Mouse (Mus musculus) G1E (cell line): ENCODE data around the gene Zfp429. TPM values are rescaled to one million over a fixed set of nuclear protein-coding genes. Genes with fewer than 3 reads are reported as not detected.
"Not testable (repeated sequence)": the region's sequence is repeated elsewhere in the genome, so short reads cannot be mapped to it uniquely, and the experiment has no call there.

Experiments used
- ATAC-seq: 2 replicates; pipeline ENCODE4 v1.8.0; 2016; ENCODE audit warnings: mild to moderate bottlenecking; ENCODE audit not compliant: insufficient number of reproducible peaks, poor library complexity, low FRiP score, severe bottlenecking; ENCODE audit errors: extremely low read depth
- DNase-seq: peaks from one replicate; pipeline ENCODE4 v3.0.0; 2012; ENCODE audit warnings: low spot score
- H3K27me3 ChIP-seq: 2 replicates; pipeline ENCODE4 v1.6.1; 2012; ENCODE audit warnings: mild to moderate bottlenecking, low read length, inconsistent platforms; ENCODE audit not compliant: insufficient read depth
- H3K36me3 ChIP-seq: replicated peaks from 2 replicates; pipeline ENCODE3; 2012; ENCODE audit warnings: mild to moderate bottlenecking, inconsistent platforms
- H3K4me1 ChIP-seq: 2 replicates; pipeline ENCODE4 v1.6.1; 2012; ENCODE audit warnings: low read depth, low read length, inconsistent platforms, mixed read lengths; ENCODE audit not compliant: insufficient read depth
- H3K4me3 ChIP-seq: 2 replicates; pipeline ENCODE4 v1.5.1; 2012; ENCODE audit warnings: low read depth, mild to moderate bottlenecking, inconsistent platforms, low read length, moderate library complexity, mixed read lengths
- H3K9me3 ChIP-seq: replicated peaks from 2 replicates; pipeline ENCODE4 v1.6.1; 2012; ENCODE audit warnings: inconsistent platforms
- CTCF ChIP-seq: IDR thresholded peaks from 2 replicates; pipeline ENCODE4 v1.5.1; 2012; ENCODE audit warnings: low read depth, low read length, inconsistent platforms, mixed read lengths
- GATA1 ChIP-seq: IDR thresholded peaks from 2 replicates; pipeline ENCODE4 v1.6.1; 2012; ENCODE audit warnings: borderline replicate concordance, low read length, inconsistent platforms, mixed read lengths
- GATA2 ChIP-seq: IDR thresholded peaks from 2 replicates; pipeline ENCODE4 v1.6.1; 2012; ENCODE audit warnings: low read depth, low read length, inconsistent platforms, borderline replicate concordance
- POLR2AphosphoS5 ChIP-seq: IDR thresholded peaks from 2 replicates; pipeline ENCODE4 v1.6.1; 2012; ENCODE audit warnings: low read depth, low read length, inconsistent platforms; ENCODE audit not compliant: insufficient replicate concordance
- TAL1 ChIP-seq: conservative IDR thresholded peaks from 2 replicates; pipeline ENCODE4 v1.6.1; 2012; ENCODE audit warnings: low read depth, low read length, inconsistent platforms, mixed read lengths
- polyA plus RNA-seq: library from polyadenylated mRNA; stranded (reverse); fragments of >175 nt; gene quantifications from 2 replicates; pipeline ENCODE4 v1.2.3, GENCODE M21; 2012
- total RNA-seq, 2 experiments: library from RNA; stranded (forward) in 1 of 2; stranded (reverse) in 1 of 2; fragments of 200-1000 nt in 1 of 2; fragments of >200 nt in 1 of 2; fragmentation: Nextera tagmentation in 1 of 2; gene quantifications; 2 replicates each; pipeline ENCODE4 v1.2.3; 2014 to 2017

Gene Zfp429
- total and polyA plus RNA-seq, 3 experiments: 1.2 to 12.6 (median 4.0) TPM

- no peaks in the 10 kb centered on the region for H3K9me3 ChIP-seq
- ATAC-seq (no peak), DNase-seq (no peak)
- no peak overlapping the region for H3K4me3 ChIP-seq
- no peaks in the 10 kb centered on the region for H3K36me3 ChIP-seq
- H3K4me1 ChIP-seq: no peaks in the 10 kb centered on the region; the same call in 1 of the 2 replicates
- H3K27me3 ChIP-seq: no peaks in the 10 kb centered on the region; the same call in 1 of the 2 replicates
- no peak for TF ChIP-seq TAL1
- TF ChIP-seq POLR2AphosphoS5: no peak
- no peak for TF ChIP-seq GATA1
- no peak for TF ChIP-seq CTCF
- TF ChIP-seq GATA2: no peak
These were observed 17.2 kb upstream of the Zfp429 start for GRCm38 (mm10) chr13:67416811-67417210.

GRCm38 (mm10) chr13:67415759-67416158 is 16.1 kb upstream of the Zfp429 start:
- no peaks in the 10 kb centered on the region for H3K27me3 ChIP-seq
- H3K4me3 ChIP-seq: no peak overlapping the region
- ATAC-seq (no peak), DNase-seq (no peak)
- H3K36me3 ChIP-seq: no peaks in the 10 kb centered on the region
- no peak for TF ChIP-seq POLR2AphosphoS5
- no peaks in the 10 kb centered on the region for H3K9me3 ChIP-seq
- no peaks in the 10 kb centered on the region; the same call in 1 of the 2 replicates for H3K4me1 ChIP-seq

GRCm38 (mm10) chr13:67413634-67414033 is 14.0 kb upstream of the Zfp429 start:
- not testable (repeated sequence) for H3K4me3 ChIP-seq, H3K9me3 ChIP-seq, H3K27me3 ChIP-seq, H3K4me1 ChIP-seq, H3K36me3 ChIP-seq, DNase-seq
- ATAC-seq: 0 out of 2 replicates have a peak, but pooled peaks have one; percentile 22

- H3K36me3 ChIP-seq, H3K4me1 ChIP-seq, ATAC-seq, DNase-seq, H3K4me3 ChIP-seq, H3K9me3 ChIP-seq, H3K27me3 ChIP-seq: not testable (repeated sequence)
These were observed 23.4 kb downstream of the Zfp429 start for GRCm38 (mm10) chr13:67376255-67376654.

GRCm38 (mm10) chr13:67375050-67375911 is 24.3 kb downstream of the Zfp429 start, which contains the start of the genes Gm28041 and Zfp456:
Gene Gm28041 (minus strand): TSS chr13:67375733.
Gene Zfp456 (minus strand): TSS chr13:67375810.
- ATAC-seq: peak; percentile 93
- not testable (repeated sequence) for DNase-seq, H3K4me1 ChIP-seq, H3K9me3 ChIP-seq, H3K27me3 ChIP-seq, H3K36me3 ChIP-seq
- H3K4me3 ChIP-seq: peak within 1 kb of the TSS; percentile 68

GRCm38 (mm10) chr13:67360131-67360744 is 39.4 kb downstream of the Zfp429 start, which contains the start of the genes Gm28044 and Zfp953:
Gene Gm28044 (minus strand): TSS chr13:67360536.
Gene Zfp953 (minus strand): TSS chr13:67360605.
- Histone ChIP-seq H3K36me3 (no peaks in the 10 kb centered on the region), H3K4me3 (peak within 1 kb of the TSS; percentile 74), H3K9me3 (no peaks in the 10 kb centered on the region), H3K4me1 (peaks cover 13% of the 10 kb centered on the region), H3K27me3 (no peaks in the 10 kb centered on the region)
- TF ChIP-seq GATA1 (no peak), CTCF (no peak), POLR2AphosphoS5 (no peak), TAL1 (no peak), GATA2 (no peak)
- DNase-seq (no peak), ATAC-seq (peak; percentile 82)

GRCm38 (mm10) chr13:67351854-67352253 is 47.8 kb downstream of the Zfp429 start:
- no peaks in the 10 kb centered on the region for H3K36me3 ChIP-seq
- no peaks in the 10 kb centered on the region for H3K9me3 ChIP-seq
- TF ChIP-seq POLR2AphosphoS5 (no peak), CTCF (no peak), GATA2 (no peak), TAL1 (no peak), GATA1 (no peak)
- DNase-seq (no peak), ATAC-seq (no peak)
- H3K4me3 ChIP-seq: no peak overlapping the region
- no peaks in the 10 kb centered on the region for H3K27me3 ChIP-seq
- no peaks in the 10 kb centered on the region for H3K4me1 ChIP-seq
